Mouse (Mus musculus) ES-E14 (cell line): Measurements from ENCODE around the gene Ankrd49. TPM values are rescaled to one million over a fixed set of nuclear protein-coding genes. Genes with fewer than 3 reads are reported as not detected.

Experiments used
- DNase-seq: peaks from one replicate; pipeline ENCODE4 v3.0.0-alpha.2; 2013; ENCODE audit warnings: low read depth, low spot score
- H3K27ac ChIP-seq: 2 replicates; pipeline ENCODE4 v1.5.1; 2012; ENCODE audit warnings: low read depth, mild to moderate bottlenecking, low read length, moderate library complexity, mixed read lengths; ENCODE audit not compliant: poor library complexity, insufficient read depth, severe bottlenecking
- H3K36me3 ChIP-seq: 2 replicates; pipeline ENCODE4 v1.6.1; 2012; ENCODE audit warnings: mild to moderate bottlenecking, low read length, moderate library complexity, mixed read lengths; ENCODE audit not compliant: control insufficient read depth, poor library complexity, insufficient read depth, severe bottlenecking
- H3K4me1 ChIP-seq, 2 experiments: fragments of 150-350 bp in 1 of 2; sonication (generic) in 1 of 2; 2 replicates each; pipeline ENCODE4 v1.6.1; 2012; ENCODE audit warnings: low read length in 2 of 2, mild to moderate bottlenecking in 1 of 2, mixed read lengths in 1 of 2; ENCODE audit not compliant: control insufficient read depth in 2 of 2, insufficient read depth in 2 of 2, poor library complexity in 1 of 2
- H3K4me3 ChIP-seq, 2 experiments: fragments of 150-350 bp in 1 of 2; sonication (generic) in 1 of 2; 2 replicates each; pipeline ENCODE4 v1.5.1; 2012; ENCODE audit warnings: low read length in 2 of 2, low read depth in 1 of 2, mild to moderate bottlenecking in 1 of 2, mixed read lengths in 1 of 2; ENCODE audit not compliant: insufficient read depth in 1 of 2, poor library complexity in 1 of 2, severe bottlenecking in 1 of 2
- H3K9ac ChIP-seq: 2 replicates; pipeline ENCODE4 v1.6.1; 2012; ENCODE audit warnings: low read depth, mild to moderate bottlenecking, low read length, mixed read lengths; ENCODE audit not compliant: poor library complexity, insufficient read depth, severe bottlenecking
- H3K9me3 ChIP-seq: fragments of 150-350 bp; sonication (generic); 2 replicates; pipeline ENCODE4 v1.6.1; 2012; ENCODE audit warnings: low read depth, mild to moderate bottlenecking, low read length; ENCODE audit not compliant: control insufficient read depth, insufficient read depth
- CHD2 ChIP-seq: IDR thresholded peaks from 2 replicates; pipeline ENCODE4 v1.6.1; 2014; ENCODE audit warnings: mild to moderate bottlenecking, low read depth, low read length, inconsistent platforms
- HCFC1 ChIP-seq: IDR thresholded peaks from 2 replicates; pipeline ENCODE4 v1.6.1; 2012; ENCODE audit warnings: low read length, inconsistent platforms, borderline replicate concordance; ENCODE audit not compliant: insufficient read depth
- MAFK ChIP-seq: IDR thresholded peaks from 2 replicates; pipeline ENCODE4 v1.6.1; 2014; ENCODE audit warnings: mild to moderate bottlenecking, low read depth, low read length, inconsistent platforms; ENCODE audit not compliant: insufficient read depth
- ZC3H11A ChIP-seq: IDR thresholded peaks from 2 replicates; pipeline ENCODE4 v1.6.1; 2012; ENCODE audit warnings: low read depth, mild to moderate bottlenecking, inconsistent platforms, low read length, borderline replicate concordance
- ZNF384 ChIP-seq: IDR thresholded peaks from 2 replicates; pipeline ENCODE4 v1.6.1; 2012; ENCODE audit warnings: low read depth, low read length, inconsistent platforms
- in situ Hi-C, 2 experiments: fragments of 600-800 bp; cut with MboI; formaldehyde crosslinking; loops; one replicate each; pipeline ENCODE4 v1.15.1; 2025; ENCODE audit warnings: low sequenced_read_pairs in 2 of 2, inconsistent platforms in 1 of 2; ENCODE audit not compliant: unreplicated experiment in 2 of 2
- total RNA-seq: library from RNA; depleted of rRNA; stranded (reverse); fragments of 300-350 nt; gene quantifications from 2 replicates; pipeline ENCODE4 v1.2.3, GENCODE M21; 2012

The Ankrd49 gene
- total RNA-seq, 1 experiment: 44.4 TPM

- Histone ChIP-seq H3K9ac (no peak overlapping the region), H3K27ac (no peak overlapping the region), H3K4me1 (no peaks in the 10 kb centered on the region; a peak in 1 of 4 replicates), H3K9me3 (no peaks in the 10 kb centered on the region), H3K36me3 (no peaks in the 10 kb centered on the region), H3K4me3 (no peak overlapping the region)
- TF ChIP-seq CHD2: no peak
- no peak for TF ChIP-seq MAFK
- no peak for TF ChIP-seq ZC3H11A
- no peak for TF ChIP-seq ZNF384
- TF ChIP-seq HCFC1: no peak
- in situ Hi-C loops: no loop called here
- no peak for DNase-seq
Observed at GRCm38 (mm10) chr9:14769811-14770210, 14.8 kb downstream of the Ankrd49 start.

GRCm38 (mm10) chr9:14764765-14765164 is 19.9 kb downstream of the Ankrd49 start:
- no peaks in the 10 kb centered on the region for H3K36me3 ChIP-seq
- DNase-seq: no peak
- TF ChIP-seq ZC3H11A: peak; percentile 42; the same call in 1 of the 2 replicates
- no peak for TF ChIP-seq ZNF384
- H3K9me3 ChIP-seq: no peaks in the 10 kb centered on the region
- no peak overlapping the region for H3K27ac ChIP-seq
- no peak overlapping the region for H3K4me3 ChIP-seq
- no peak overlapping the region for H3K9ac ChIP-seq
- H3K4me1 ChIP-seq: no peaks in the 10 kb centered on the region
- in situ Hi-C loops: no loop called here

GRCm38 (mm10) chr9:14759261-14759660 is 25.4 kb downstream of the Ankrd49 start:
- DNase-seq: no peak
- Histone ChIP-seq H3K27ac (no peak overlapping the region), H3K36me3 (no peaks in the 10 kb centered on the region), H3K4me1 (no peaks in the 10 kb centered on the region), H3K9me3 (no peaks in the 10 kb centered on the region), H3K9ac (no peak overlapping the region), H3K4me3 (no peak overlapping the region)
- in situ Hi-C loops: no loop called here
- TF ChIP-seq CHD2: no peak
- no peak for TF ChIP-seq HCFC1
- no peak for TF ChIP-seq ZNF384
- TF ChIP-seq ZC3H11A: no peak
- no peak for TF ChIP-seq MAFK

DNA sequence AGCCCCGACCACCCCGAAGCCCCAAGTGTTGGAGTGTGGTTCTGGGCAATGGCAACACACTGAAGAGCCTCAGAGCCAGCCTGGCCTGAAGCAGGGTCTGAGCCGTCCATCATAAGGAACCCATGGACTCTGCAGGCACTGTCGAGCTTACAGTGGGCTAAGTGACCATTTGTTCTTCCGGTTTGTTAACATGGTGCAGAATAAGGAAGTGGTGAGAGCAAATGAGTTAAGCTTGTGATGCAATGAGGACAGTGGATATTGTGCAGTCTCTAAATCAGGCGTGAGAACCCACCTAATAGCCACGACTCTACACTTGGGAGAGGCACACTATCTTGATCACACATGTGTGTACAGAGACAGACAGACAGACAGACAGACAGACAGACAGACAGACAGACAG is 26.1 kb downstream of the Ankrd49 start:
- Histone ChIP-seq H3K4me1 (no peaks in the 10 kb centered on the region), H3K4me3 (no peak overlapping the region), H3K9me3 (no peaks in the 10 kb centered on the region), H3K36me3 (no peaks in the 10 kb centered on the region), H3K9ac (no peak overlapping the region), H3K27ac (no peak overlapping the region)
- no peak for DNase-seq
- TF ChIP-seq CHD2 (no peak), MAFK (no peak), HCFC1 (no peak), ZC3H11A (no peak), ZNF384 (no peak)
- in situ Hi-C loops: no loop called here

- Histone ChIP-seq H3K4me1 (peaks cover 0 to 7% of the 10 kb centered on the region in 2 experiments; a peak in 1 of 4 replicates), H3K4me3 (no peak overlapping the region), H3K27ac (no peak overlapping the region), H3K9me3 (no peaks in the 10 kb centered on the region), H3K36me3 (no peaks in the 10 kb centered on the region), H3K9ac (no peak overlapping the region)
- in situ Hi-C loops: no loop called here
- DNase-seq: no peak
- no peak for TF ChIP-seq CHD2
- TF ChIP-seq ZC3H11A: no peak
- no peak for TF ChIP-seq HCFC1
- TF ChIP-seq ZNF384: no peak
- no peak for TF ChIP-seq MAFK
Observed at GRCm38 (mm10) chr9:14754469-14754868, 30.2 kb downstream of the Ankrd49 start.
